Mouse (Mus musculus): ENCODE results near the gene Gm47189.
"Not testable (repeated sequence)": the region's sequence is repeated elsewhere in the genome, so short reads cannot be mapped to it uniquely, and the experiment has no call there.

The Gm47189 gene

GRCm38 (mm10) chr14:41772341-41772740, at the start of gene Gm47189:
Gene Gm47189 (minus strand): TSS chr14:41772441.
- not testable (repeated sequence) for DNase-seq (ENCODE audit: low spot score)

- peak; percentile 5 for DNase-seq (ENCODE audit: low spot score)
Measured at GRCm38 (mm10) chr14:41755931-41756330, 16.3 kb downstream of the Gm47189 start.

- DNase-seq (ENCODE audit: low spot score) = not testable (repeated sequence)
Measured at GRCm38 (mm10) chr14:41750514-41750913, 21.7 kb downstream of the Gm47189 start, which contains the start of gene Gm7929. Gene Gm7929 (minus strand): TSS chr14:41750614.

GRCm38 (mm10) chr14:41723437-41723836, 48.8 kb downstream of the Gm47189 start:
- not testable (repeated sequence) for DNase-seq (ENCODE audit: low spot score)

GRCm38 (mm10) chr14:41717180-41717579, 55.1 kb downstream of the Gm47189 start:
- not testable (repeated sequence) for DNase-seq (ENCODE audit: low spot score)

Data from testis, postnatal 14 days (tissue).